Mouse (Mus musculus) neural tube, embryonic 15.5 days (tissue): ENCODE measurements at regions not wholly inside any gene's neighbourhood (a gene's known extent, or its start where the extent isn't known, plus 50 kb on each side); places are given as distances from the start of the nearest gene placed in this dataset.

Experiments used
- ATAC-seq: fragments of 200-750 bp; cut with Nextera tagmentation; 2 replicates; pipeline ENCODE4 v1.8.0; 2017; ENCODE audit warnings: mild to moderate bottlenecking, moderate TSS enrichment, moderate library complexity; ENCODE audit not compliant: low FRiP score
- H3K27ac ChIP-seq: fragments of 300-500 bp; sonication (generic); replicated peaks from 2 replicates; pipeline ENCODE4 v1.5.1; 2015; ENCODE audit warnings: mild to moderate bottlenecking, inconsistent platforms
- H3K27me3 ChIP-seq: fragments of 300-500 bp; sonication (generic); replicated peaks from 2 replicates; pipeline ENCODE4 v1.6.1; 2015; ENCODE audit warnings: inconsistent platforms
- H3K36me3 ChIP-seq: fragments of 300-500 bp; sonication (generic); 2 replicates; pipeline ENCODE4 v1.6.1; 2015; ENCODE audit warnings: inconsistent platforms
- H3K4me1 ChIP-seq: fragments of 300-500 bp; sonication (generic); 2 replicates; pipeline ENCODE4 v1.6.1; 2015; ENCODE audit warnings: inconsistent platforms
- H3K4me2 ChIP-seq: fragments of 300-500 bp; sonication (generic); 2 replicates; pipeline ENCODE4 v1.6.1; 2015; ENCODE audit warnings: inconsistent platforms, mild to moderate bottlenecking, moderate library complexity
- H3K4me3 ChIP-seq: fragments of 300-500 bp; sonication (generic); replicated peaks from 2 replicates; pipeline ENCODE4 v1.5.1; 2015; ENCODE audit warnings: mild to moderate bottlenecking, inconsistent platforms
- H3K9ac ChIP-seq: fragments of 300-500 bp; sonication (generic); replicated peaks from 2 replicates; pipeline ENCODE4 v1.6.1; 2015; ENCODE audit warnings: mild to moderate bottlenecking, inconsistent platforms
- H3K9me3 ChIP-seq: fragments of 300-500 bp; sonication (generic); replicated peaks from 2 replicates; pipeline ENCODE4 v1.6.1; 2016; ENCODE audit warnings: inconsistent platforms
- WGBS: fragments of 180-500 bp; shearing (Covaris S2); methylation state at CpG from one replicate; pipeline ENCODE4 v1.1.7; 2015; ENCODE audit warnings: mixed read lengths; 5-methylcytosine and 5-hydroxymethylcytosine counted together

DNA sequence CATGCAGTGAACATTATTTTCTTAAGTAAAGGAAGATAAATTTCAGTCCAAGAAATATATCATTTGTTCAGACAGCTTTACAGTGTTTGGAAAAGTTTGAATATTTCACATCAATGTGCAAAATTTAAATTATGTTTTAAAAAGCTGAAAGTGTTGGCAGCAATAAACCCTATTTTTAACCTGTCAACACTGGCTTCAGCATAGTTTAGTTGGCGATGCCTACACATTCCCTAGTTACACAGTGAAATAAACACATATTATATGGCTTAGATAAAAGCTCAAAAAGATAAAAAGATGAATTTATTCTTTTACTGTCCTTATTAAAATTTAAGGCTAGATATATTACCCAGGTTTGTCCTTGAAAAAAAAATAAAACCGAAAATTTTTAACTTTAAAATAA is 471.8 kb upstream of the Ncam2 start:
- Histone ChIP-seq H3K27ac (no peak overlapping the region), H3K27me3 (no peaks in the 10 kb centered on the region), H3K9me3 (no peaks in the 10 kb centered on the region), H3K4me2 (no peak overlapping the region), H3K36me3 (no peaks in the 10 kb centered on the region), H3K9ac (no peak overlapping the region), H3K4me1 (no peaks in the 10 kb centered on the region), H3K4me3 (no peak overlapping the region)
- WGBS: 87% methylated on average over 2 of the region's 2 CpGs
- no peak for ATAC-seq

DNA sequence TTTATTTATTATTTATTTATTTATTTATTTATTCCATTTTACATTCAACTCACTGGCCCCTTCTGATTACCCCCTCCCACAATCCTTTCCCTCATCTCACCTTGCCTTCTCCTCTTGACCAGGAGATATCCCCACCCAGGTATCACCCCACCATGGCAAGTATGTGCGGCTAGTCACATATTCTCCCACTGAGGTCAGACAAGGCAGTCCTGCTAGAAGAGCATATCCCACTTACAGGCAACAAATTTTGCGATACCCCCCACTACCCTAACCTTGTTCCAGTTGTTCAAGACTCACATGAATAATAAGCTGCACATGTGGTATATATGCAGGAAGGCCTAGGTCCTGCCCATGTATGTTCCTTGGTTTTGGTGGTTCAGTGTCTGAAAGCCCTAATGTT is 427.2 kb upstream of the Ncam2 start:
- H3K9me3 ChIP-seq: no peaks in the 10 kb centered on the region
- 90% methylated on average over 2 of the region's 2 CpGs for WGBS
- H3K4me1 ChIP-seq: no peaks in the 10 kb centered on the region
- no peak overlapping the region for H3K4me3 ChIP-seq
- H3K27me3 ChIP-seq: no peaks in the 10 kb centered on the region
- H3K4me2 ChIP-seq: no peak overlapping the region
- H3K9ac ChIP-seq: no peak overlapping the region
- H3K27ac ChIP-seq: no peak overlapping the region
- no peaks in the 10 kb centered on the region for H3K36me3 ChIP-seq
- ATAC-seq: no peak

- Histone ChIP-seq H3K27ac (no peak overlapping the region), H3K36me3 (no peaks in the 10 kb centered on the region), H3K9ac (no peak overlapping the region), H3K4me1 (no peaks in the 10 kb centered on the region), H3K27me3 (no peaks in the 10 kb centered on the region), H3K4me3 (no peak overlapping the region), H3K4me2 (no peak overlapping the region), H3K9me3 (no peaks in the 10 kb centered on the region)
- no peak for ATAC-seq
- WGBS: 85% methylated on average over 4 of the region's 4 CpGs
Measured at GRCm38 (mm10) chr16:80817056-80817455, 383.4 kb upstream of the Ncam2 start.

GRCm38 (mm10) chr16:80834532-80834931 is 366.0 kb upstream of the Ncam2 start:
- H3K4me2 ChIP-seq: no peak overlapping the region
- no peak overlapping the region for H3K27ac ChIP-seq
- no peaks in the 10 kb centered on the region for H3K4me1 ChIP-seq
- no peak overlapping the region for H3K9ac ChIP-seq
- H3K36me3 ChIP-seq: no peaks in the 10 kb centered on the region
- H3K27me3 ChIP-seq: no peaks in the 10 kb centered on the region
- 61% methylated on average over 4 of the region's 4 CpGs for WGBS
- H3K9me3 ChIP-seq: no peaks in the 10 kb centered on the region
- H3K4me3 ChIP-seq: no peak overlapping the region
- ATAC-seq: peak; percentile 80
